Mouse (Mus musculus) stomach, embryonic 16.5 days (tissue): ENCODE results near the gene Hip1. TPM values are rescaled to one million over a fixed set of nuclear protein-coding genes. Genes with fewer than 3 reads are reported as not detected.
"Not testable (repeated sequence)": the region's sequence is repeated elsewhere in the genome, so short reads cannot be mapped to it uniquely, and the experiment has no call there.

Source experiments
- ATAC-seq: fragments of 200-750 bp; cut with Nextera tagmentation; 2 replicates; pipeline ENCODE4 v1.8.0; 2017; ENCODE audit warnings: moderate number of reproducible peaks, moderate TSS enrichment; ENCODE audit not compliant: insufficient read depth, low FRiP score
- H3K27ac ChIP-seq: fragments of 300-500 bp; sonication (generic); 2 replicates; pipeline ENCODE4 v1.5.1; 2014; ENCODE audit warnings: low read length
- H3K27me3 ChIP-seq: fragments of 300-500 bp; sonication (generic); 2 replicates; pipeline ENCODE4 v1.6.1; 2014; ENCODE audit warnings: low read length, control low read depth, mixed read lengths; ENCODE audit not compliant: control insufficient read depth, insufficient read depth
- H3K36me3 ChIP-seq: fragments of 300-500 bp; sonication (generic); 2 replicates; pipeline ENCODE4 v1.6.1; 2014; ENCODE audit warnings: low read length; ENCODE audit not compliant: control insufficient read depth, insufficient read depth
- H3K4me1 ChIP-seq: fragments of 300-500 bp; sonication (generic); 2 replicates; pipeline ENCODE4 v1.6.1; 2014; ENCODE audit warnings: low read length, control low read depth, mixed read lengths; ENCODE audit not compliant: control insufficient read depth, insufficient read depth
- H3K4me2 ChIP-seq: fragments of 300-500 bp; sonication (generic); 2 replicates; pipeline ENCODE4 v1.6.1; 2014; ENCODE audit warnings: low read depth, low read length, mixed read lengths
- H3K4me3 ChIP-seq: fragments of 300-500 bp; sonication (generic); replicated peaks from 2 replicates; pipeline ENCODE4 v1.5.1; 2014; ENCODE audit warnings: mild to moderate bottlenecking, low read length
- H3K9ac ChIP-seq: fragments of 300-500 bp; sonication (generic); 2 replicates; pipeline ENCODE4 v1.6.1; 2014; ENCODE audit warnings: low read length
- H3K9me3 ChIP-seq: fragments of 300-500 bp; sonication (generic); replicated peaks from 2 replicates; pipeline ENCODE4 v1.6.1; 2016; ENCODE audit warnings: low read length, control low read depth; ENCODE audit not compliant: control insufficient read depth
- WGBS: fragments of 180-500 bp; shearing (Covaris S2); extraction: QIAGEN DNeasy Blood & Tissue Kit; methylation state at CpG from one replicate; pipeline ENCODE4 v1.1.7; 2014; 5-methylcytosine and 5-hydroxymethylcytosine counted together
- polyA plus RNA-seq: library from polyadenylated mRNA; unstranded; fragments of >200 nt; fragmentation: Nextera tagmentation; extraction: Ambion mirVana; gene quantifications from 2 replicates; pipeline ENCODE4 v1.2.1, GENCODE M21; 2015

Hip1 gene
- polyA plus RNA-seq, 1 experiment from 2014 or later, result 26.5 TPM

DNA sequence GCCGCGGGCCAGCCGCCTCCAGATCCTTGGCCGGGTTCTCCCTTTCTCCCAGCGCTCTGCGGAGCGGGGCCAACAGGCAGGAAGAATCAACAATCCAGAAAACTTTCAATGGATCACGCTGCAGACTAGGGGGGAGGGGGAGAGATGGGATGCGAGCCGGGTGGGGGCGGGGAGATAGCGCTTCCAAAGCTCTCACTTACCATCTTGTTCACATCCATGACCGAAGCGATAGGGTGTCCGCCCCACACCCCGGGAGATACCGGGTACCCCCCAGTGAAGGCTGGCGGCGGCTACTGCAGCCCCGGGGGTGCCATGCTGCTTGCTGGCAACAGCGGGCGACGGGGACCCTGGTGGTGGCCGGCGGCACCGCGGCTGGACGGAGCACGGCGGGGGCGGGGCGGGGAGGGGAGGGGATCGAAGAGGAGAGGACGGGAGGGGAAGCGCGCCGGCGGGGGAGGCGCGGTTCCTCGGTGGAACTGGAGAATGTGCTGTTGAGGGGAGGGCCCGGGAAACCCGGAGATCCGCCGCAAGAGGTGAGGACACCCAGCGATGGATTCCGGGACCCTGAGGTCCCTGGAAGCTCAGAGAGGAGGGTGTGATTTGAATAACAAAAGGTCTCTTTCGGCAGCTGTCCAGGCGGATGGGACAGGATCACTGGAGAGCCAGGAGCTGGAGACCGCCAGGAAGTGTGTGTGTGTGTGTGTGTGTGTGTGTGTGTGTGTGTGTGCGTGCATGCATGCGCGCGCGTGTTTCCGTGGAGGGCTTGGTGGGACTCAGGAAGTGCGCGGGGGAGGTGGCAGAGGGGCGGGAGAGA lies 55.8 kb downstream of the Hip1 start:
- peak; percentile 81 for ATAC-seq
- no peaks in the 10 kb centered on the region for H3K36me3 ChIP-seq
- no peaks in the 10 kb centered on the region for H3K27me3 ChIP-seq
- H3K9ac ChIP-seq, result peak overlapping the region; percentile 78
- no peaks in the 10 kb centered on the region for H3K9me3 ChIP-seq
- H3K27ac ChIP-seq, result peak overlapping the region; percentile 85
- H3K4me2 ChIP-seq, result peak overlapping the region; percentile 75
- peak overlapping the region; percentile 74 for H3K4me3 ChIP-seq
- under 1% methylated on average over 52 of the region's 59 CpGs for WGBS
- H3K4me1 ChIP-seq, result peaks cover 20% of the 10 kb centered on the region

DNA sequence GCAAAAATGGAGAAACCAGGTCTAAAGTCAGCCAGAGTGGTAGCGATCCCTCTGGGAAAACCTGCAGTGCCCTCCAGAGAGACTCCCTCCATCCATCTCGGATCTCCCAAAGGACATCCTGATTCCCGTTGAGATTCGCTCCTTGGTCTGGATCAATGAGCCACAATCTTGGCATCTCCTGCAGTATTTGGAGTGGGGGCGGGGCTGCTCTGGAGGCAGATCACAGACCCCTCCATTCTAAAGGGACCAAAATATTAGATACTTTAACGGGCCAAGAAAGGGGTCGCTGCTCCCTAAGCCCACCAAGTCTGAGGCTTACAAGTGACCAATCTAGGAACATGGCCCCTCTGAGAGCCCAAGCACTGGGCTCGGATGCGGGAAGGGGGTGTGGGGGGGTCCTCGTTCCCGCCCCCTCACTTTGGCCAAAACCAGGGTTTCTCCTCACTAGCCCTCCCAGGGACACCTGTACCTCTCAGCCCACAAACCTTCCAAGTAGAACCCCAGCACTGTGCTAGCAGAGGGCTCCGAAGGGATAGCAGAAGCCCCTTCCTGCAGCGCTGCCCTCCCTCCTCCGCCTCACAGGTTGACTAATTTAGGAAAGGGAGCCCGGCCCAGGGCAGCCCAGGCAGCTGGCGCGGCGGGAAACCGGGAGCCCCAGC lies 56.6 kb downstream of the Hip1 start:
- 2% methylated on average over 19 of the region's 19 CpGs for WGBS
- H3K9me3 ChIP-seq, result no peaks in the 10 kb centered on the region
- H3K27me3 ChIP-seq, result no peaks in the 10 kb centered on the region
- peak overlapping the region; percentile 85 for H3K27ac ChIP-seq
- peak overlapping the region; percentile 78 for H3K9ac ChIP-seq
- no peak; the same call in 1 of the 2 replicates for ATAC-seq
- peak overlapping the region; percentile 75 for H3K4me2 ChIP-seq
- H3K4me1 ChIP-seq, result peaks cover 20% of the 10 kb centered on the region
- H3K36me3 ChIP-seq, result no peaks in the 10 kb centered on the region
- H3K4me3 ChIP-seq, result peak overlapping the region; percentile 74

DNA sequence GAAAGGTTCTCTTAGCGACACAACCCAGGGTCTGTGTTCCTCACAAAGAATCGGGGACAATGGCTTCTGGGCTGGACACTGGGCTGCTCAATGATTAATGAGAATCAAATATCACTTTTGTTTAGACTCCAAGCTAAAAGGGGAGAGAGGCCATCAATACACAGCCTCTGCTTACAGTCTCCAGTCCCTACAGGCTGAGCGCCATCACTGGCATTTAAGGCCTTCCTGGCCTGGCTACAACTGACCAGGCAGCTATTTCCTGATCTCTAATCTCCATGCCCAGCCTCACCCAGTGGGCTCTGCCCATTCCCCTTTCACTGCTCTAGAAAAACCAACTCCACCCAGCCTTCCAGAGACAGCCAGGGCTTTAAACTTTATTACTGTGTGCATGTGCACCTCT lies 59.6 kb downstream of the Hip1 start:
- 39% methylated on average over 3 of the region's 3 CpGs for WGBS
- Histone ChIP-seq H3K4me2 (no peak overlapping the region), H3K9ac (no peak overlapping the region), H3K36me3 (no peaks in the 10 kb centered on the region; the same call in 1 of the 2 replicates), H3K4me3 (no peak overlapping the region), H3K27me3 (no peaks in the 10 kb centered on the region), H3K4me1 (peaks cover 20% of the 10 kb centered on the region), H3K27ac (no peak overlapping the region), H3K9me3 (no peaks in the 10 kb centered on the region)
- no peak for ATAC-seq

DNA sequence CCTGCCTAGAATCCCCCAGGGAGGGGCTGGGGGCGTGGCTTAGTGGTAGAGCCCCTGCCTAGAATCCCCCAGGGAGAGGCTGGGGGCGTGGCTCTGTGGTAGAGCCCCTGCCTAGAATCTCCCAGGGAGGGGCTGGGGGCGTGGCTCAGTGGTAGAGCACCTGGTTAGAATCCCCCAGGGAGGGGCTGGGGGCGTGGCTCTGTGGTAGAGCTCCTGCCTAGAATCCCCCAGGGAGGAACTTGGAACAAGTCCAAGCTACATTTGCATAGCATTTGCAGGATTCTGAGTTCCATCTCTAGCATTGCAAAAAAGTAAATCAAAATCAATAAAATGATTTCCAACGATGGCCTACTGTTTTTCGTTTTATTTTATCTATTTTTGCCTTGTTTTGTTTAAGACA lies 61.1 kb downstream of the Hip1 start:
- H3K36me3 ChIP-seq, H3K9me3 ChIP-seq, ATAC-seq, H3K4me2 ChIP-seq, H3K9ac ChIP-seq, H3K4me3 ChIP-seq, H3K27ac ChIP-seq, H3K27me3 ChIP-seq: not testable (repeated sequence)
- peaks cover 16% of the 10 kb centered on the region for H3K4me1 ChIP-seq
- 86% methylated on average over 6 of the region's 6 CpGs for WGBS

DNA sequence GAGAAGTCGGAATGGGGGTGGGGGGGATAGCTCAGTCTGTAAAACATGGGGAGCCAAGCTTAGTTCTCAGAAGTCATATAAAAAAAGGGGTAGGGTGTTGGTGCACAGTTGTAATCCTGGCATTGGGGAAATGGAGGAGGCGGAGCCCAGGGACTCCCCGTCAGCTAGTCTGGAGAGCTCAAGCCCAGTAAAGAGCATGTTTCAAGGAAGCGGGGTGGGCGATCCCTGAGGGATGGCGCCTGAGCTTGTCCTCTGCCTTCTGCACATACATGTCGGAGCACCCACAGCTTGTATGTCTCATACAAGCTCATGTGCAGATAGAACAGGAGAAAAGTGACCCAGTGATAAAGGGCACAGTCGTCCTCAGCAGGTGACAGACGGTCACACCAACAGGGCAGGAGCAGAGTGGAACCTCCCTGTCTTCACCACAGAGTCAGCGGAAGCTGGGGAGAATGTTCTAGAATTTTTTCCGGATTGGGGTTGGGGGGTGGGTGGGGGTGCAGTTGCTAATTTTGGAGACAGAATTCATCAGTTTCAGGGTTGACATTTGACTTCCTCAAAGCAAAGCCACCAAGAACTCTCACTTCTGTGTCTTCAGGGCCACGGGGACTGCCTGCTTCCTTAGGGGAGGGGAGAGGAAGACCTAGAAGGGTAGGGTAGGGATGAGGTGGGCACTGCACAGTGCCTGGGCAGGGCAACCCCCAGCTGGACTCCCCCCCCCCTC lies 65.9 kb downstream of the Hip1 start:
- no peak overlapping the region for H3K9ac ChIP-seq
- no peak overlapping the region for H3K27ac ChIP-seq
- no peaks in the 10 kb centered on the region for H3K4me1 ChIP-seq
- ATAC-seq, result no peak
- H3K4me2 ChIP-seq, result no peak overlapping the region
- H3K4me3 ChIP-seq, result no peak overlapping the region
- 83% methylated on average over 12 of the region's 12 CpGs for WGBS
- H3K9me3 ChIP-seq, result no peaks in the 10 kb centered on the region
- H3K36me3 ChIP-seq, result no peaks in the 10 kb centered on the region; the same call in 1 of the 2 replicates
- H3K27me3 ChIP-seq, result no peaks in the 10 kb centered on the region

DNA sequence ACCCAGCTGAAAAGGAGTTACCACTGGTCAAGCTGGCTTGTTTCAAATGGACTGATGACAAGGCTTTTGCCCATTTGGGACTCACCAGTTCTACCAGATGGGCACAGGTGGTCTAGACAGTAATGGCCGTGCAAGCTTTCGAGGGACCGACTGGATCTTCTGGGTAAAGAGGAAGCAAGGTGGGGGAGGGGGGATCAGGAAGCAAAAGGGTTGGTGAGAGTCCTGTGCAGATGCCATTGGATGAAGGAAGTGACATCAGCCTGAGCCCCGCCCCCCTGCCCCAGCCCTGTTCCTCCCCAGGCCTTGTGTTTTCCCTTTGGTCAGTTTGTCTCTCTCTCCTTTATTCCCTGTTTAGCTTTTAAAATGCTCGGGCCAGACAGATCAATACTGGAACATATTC lies 68.7 kb downstream of the Hip1 start:
- WGBS, result 87% methylated on average over 5 of the region's 5 CpGs
- Histone ChIP-seq H3K4me3 (no peak overlapping the region), H3K9ac (no peak overlapping the region), H3K9me3 (no peaks in the 10 kb centered on the region), H3K4me1 (no peaks in the 10 kb centered on the region), H3K4me2 (no peak overlapping the region), H3K36me3 (no peaks in the 10 kb centered on the region; the same call in 1 of the 2 replicates), H3K27ac (no peak overlapping the region), H3K27me3 (no peaks in the 10 kb centered on the region)
- no peak for ATAC-seq

DNA sequence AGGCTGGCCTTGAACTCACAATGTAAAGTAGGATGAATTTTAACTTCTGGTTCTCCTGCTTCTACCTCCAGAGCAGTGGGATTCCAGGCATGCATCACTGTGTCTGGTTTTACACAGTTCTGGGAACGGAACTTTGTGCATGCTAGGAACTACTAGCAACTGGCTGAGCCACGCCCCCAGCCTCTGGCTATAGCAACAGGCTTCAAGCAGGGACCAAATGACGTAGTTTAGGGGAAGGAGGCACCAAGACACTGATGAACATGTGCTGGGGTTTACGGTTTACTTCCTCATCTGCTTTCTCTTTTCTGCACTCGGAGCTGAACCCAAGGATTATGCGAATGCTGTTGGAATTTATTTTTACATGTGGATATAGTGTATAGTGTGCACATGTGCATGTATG lies 72.5 kb downstream of the Hip1 start:
- Histone ChIP-seq H3K4me2 (no peak overlapping the region), H3K27me3 (no peaks in the 10 kb centered on the region), H3K36me3 (no peaks in the 10 kb centered on the region), H3K9me3 (no peaks in the 10 kb centered on the region), H3K4me3 (no peak overlapping the region), H3K9ac (no peak overlapping the region), H3K4me1 (no peaks in the 10 kb centered on the region), H3K27ac (no peak overlapping the region)
- 80% methylated on average over 6 of the region's 6 CpGs for WGBS
- ATAC-seq, result no peak

DNA sequence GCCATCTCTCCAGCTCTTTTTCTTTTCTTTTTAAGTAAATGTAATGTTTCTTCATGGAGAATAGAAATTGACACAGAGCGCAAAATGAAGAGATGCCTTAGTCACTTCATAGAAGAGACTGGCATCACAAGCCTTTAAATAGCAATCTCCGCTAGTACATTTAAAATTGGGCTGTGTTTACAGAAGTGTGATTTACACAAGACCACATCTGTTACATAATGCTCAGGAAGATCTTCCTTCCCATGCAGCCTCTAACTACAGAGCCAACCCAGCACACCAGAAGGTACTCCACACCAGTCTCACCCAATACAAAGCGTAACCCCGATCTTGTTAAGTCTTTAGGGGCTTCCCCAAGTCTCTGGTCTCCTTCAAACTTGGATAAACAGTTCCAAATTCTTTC lies 73.2 kb downstream of the Hip1 start:
- 90% methylated on average over 4 of the region's 4 CpGs for WGBS
- no peaks in the 10 kb centered on the region for H3K4me1 ChIP-seq
- no peak overlapping the region for H3K4me2 ChIP-seq
- H3K4me3 ChIP-seq, result no peak overlapping the region
- H3K9ac ChIP-seq, result no peak overlapping the region
- ATAC-seq, result no peak
- H3K36me3 ChIP-seq, result no peaks in the 10 kb centered on the region
- no peak overlapping the region for H3K27ac ChIP-seq
- H3K27me3 ChIP-seq, result no peaks in the 10 kb centered on the region
- no peaks in the 10 kb centered on the region for H3K9me3 ChIP-seq

DNA sequence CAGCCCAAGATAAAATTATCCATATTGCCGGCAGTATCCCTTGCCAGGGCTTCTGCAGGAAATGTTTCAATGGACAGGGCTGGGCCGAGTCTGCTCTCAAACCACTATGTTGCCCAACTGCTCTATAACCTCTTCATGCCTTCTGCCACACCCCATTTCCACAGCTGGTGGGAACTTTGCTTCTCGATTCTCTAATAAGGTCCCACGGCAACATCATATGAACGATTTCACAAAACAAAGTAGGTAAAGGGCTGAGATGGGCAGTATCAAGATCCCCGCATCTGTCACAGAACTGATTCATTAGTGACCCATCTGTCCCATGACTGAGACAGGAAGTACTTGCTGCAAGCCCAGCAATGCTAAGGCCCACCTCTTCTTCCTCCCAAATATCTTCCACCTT lies 76.6 kb downstream of the Hip1 start:
- no peak for ATAC-seq
- Histone ChIP-seq H3K4me1 (no peaks in the 10 kb centered on the region), H3K4me2 (no peak overlapping the region), H3K27ac (no peak overlapping the region), H3K36me3 (no peaks in the 10 kb centered on the region), H3K27me3 (no peaks in the 10 kb centered on the region), H3K9me3 (no peaks in the 10 kb centered on the region), H3K9ac (no peak overlapping the region), H3K4me3 (no peak overlapping the region)
- 91% methylated on average over 6 of the region's 6 CpGs for WGBS
